Mouse (Mus musculus) small intestine, adult 2 months (tissue): ENCODE results near the gene Gm20388. TPM values are rescaled to one million over a fixed set of nuclear protein-coding genes. Genes with fewer than 3 reads are reported as not detected.

ENCODE experiments used
- H3K27ac ChIP-seq: fragments of 200-500 bp; 2 replicates; pipeline ENCODE4 v1.5.1; 2012; ENCODE audit warnings: low read depth, low read length, control low read depth, inconsistent platforms; ENCODE audit not compliant: insufficient read depth
- H3K27me3 ChIP-seq: fragments of 200-500 bp; 2 replicates; pipeline ENCODE4 v1.6.1; 2012; ENCODE audit warnings: mild to moderate bottlenecking, moderate library complexity, low read length, inconsistent platforms; ENCODE audit not compliant: control insufficient read depth, insufficient read depth
- H3K36me3 ChIP-seq: fragments of 200-500 bp; 2 replicates; pipeline ENCODE4 v1.6.1; 2012; ENCODE audit warnings: mild to moderate bottlenecking, low read length, control low read depth, inconsistent platforms; ENCODE audit not compliant: control insufficient read depth, insufficient read depth
- H3K4me1 ChIP-seq: fragments of 200-500 bp; 2 replicates; pipeline ENCODE4 v1.6.1; 2012; ENCODE audit warnings: low read length, inconsistent platforms, mixed read lengths; ENCODE audit not compliant: control insufficient read depth, insufficient read depth, insufficient read length
- H3K4me3 ChIP-seq: fragments of 200-500 bp; 2 replicates; pipeline ENCODE4 v1.5.1; 2012; ENCODE audit warnings: low read depth, mild to moderate bottlenecking, control low read depth, inconsistent platforms, low read length, moderate library complexity
- CTCF ChIP-seq: fragments of 200-500 bp; IDR thresholded peaks from 2 replicates; pipeline ENCODE4 v1.5.1; 2012; ENCODE audit warnings: low read depth, mild to moderate bottlenecking, control low read depth, inconsistent platforms, low read length, moderate library complexity, mixed read lengths; ENCODE audit not compliant: insufficient replicate concordance, insufficient read length; ENCODE audit errors: extremely low read depth
- POLR2A ChIP-seq: fragments of 200-500 bp; IDR thresholded peaks from 2 replicates; pipeline ENCODE4 v1.6.1; 2012; ENCODE audit warnings: low read depth, mild to moderate bottlenecking, control low read depth, inconsistent platforms, low read length, moderate library complexity
- WGBS: fragments of 180-500 bp; shearing (Covaris S2); methylation state at CpG from one replicate; pipeline ENCODE4 v1.1.7; 2018; 5-methylcytosine and 5-hydroxymethylcytosine counted together
- polyA plus RNA-seq: library from polyadenylated mRNA; depleted of rRNA; stranded (reverse); fragments of >200 nt; gene quantifications from 2 replicates; pipeline ENCODE4 v1.2.3, GENCODE M21; 2012

Gene Gm20388
- polyA plus RNA-seq, 1 experiment: 37.3 TPM

DNA sequence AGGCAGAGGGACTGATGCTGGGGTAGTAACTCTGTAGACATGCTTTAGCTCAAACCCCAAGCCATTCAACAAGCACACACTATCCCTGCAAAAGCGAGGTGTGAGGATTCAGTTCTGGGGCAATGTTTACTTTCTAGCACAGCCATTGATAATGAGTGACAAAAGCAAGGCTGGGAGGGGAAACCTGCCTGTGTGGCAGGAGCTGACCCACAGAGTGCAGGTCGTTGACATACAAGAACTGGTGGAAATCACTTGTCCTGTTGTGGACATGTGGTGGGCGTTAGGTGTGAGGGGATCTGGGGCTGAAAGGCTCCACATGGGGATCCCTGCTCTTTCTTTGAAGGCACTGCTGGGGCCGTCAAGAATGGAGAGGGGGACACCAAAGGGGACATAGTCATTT, 4141.9 kb downstream of the Gm20388 start:
- H3K36me3 ChIP-seq: peaks cover 14% of the 10 kb centered on the region
- H3K27me3 ChIP-seq: no peaks in the 10 kb centered on the region
- H3K4me3 ChIP-seq: no peak overlapping the region
- TF ChIP-seq POLR2A (no peak), CTCF (no peak)
- no peak overlapping the region for H3K27ac ChIP-seq
- no peaks in the 10 kb centered on the region for H3K4me1 ChIP-seq
- WGBS: 52% methylated on average over 4 of the region's 4 CpGs

DNA sequence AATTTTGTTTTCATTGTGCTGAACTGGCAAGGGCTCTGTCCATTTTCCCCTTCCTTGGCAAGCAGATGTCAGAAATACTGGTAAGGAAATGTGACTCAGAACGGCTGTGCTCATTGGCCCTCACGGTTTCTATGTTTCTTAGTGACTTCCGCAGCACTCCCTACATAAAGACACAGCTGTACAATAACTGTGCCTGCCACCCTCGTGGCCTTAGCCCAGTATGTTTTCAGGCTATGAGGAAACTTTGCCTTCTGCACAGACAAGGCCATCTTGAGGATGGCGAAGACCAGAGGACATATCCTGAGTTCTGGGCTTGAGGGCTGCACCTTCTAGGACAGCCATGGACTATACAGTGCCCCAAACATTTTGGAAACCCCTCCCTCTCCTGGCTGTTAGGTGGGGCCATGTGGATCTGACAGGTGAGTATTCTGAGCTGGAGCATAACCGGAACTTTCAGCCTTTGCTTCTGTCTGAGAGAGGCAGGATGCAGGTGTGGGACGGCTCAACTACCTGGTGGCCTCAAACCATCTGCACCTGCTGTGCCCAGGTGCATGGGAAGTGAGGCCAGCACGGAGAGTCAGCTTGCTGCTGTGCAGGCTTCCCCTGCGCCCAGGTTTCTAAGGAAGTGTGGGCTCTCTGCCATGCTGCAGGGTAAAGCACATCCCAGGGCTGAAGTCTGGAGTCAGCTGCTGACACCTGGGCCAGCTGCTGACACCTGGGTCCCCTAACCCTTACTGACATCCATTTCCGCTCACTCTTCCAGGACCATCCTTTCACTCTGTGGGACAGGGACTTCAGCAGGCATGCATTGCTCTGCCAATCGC, 4146.4 kb downstream of the Gm20388 start:
- WGBS: 58% methylated on average over 11 of the region's 11 CpGs
- Histone ChIP-seq H3K27me3 (no peaks in the 10 kb centered on the region), H3K36me3 (no peaks in the 10 kb centered on the region), H3K4me1 (no peaks in the 10 kb centered on the region), H3K4me3 (no peak overlapping the region), H3K27ac (no peak overlapping the region)
- TF ChIP-seq POLR2A (no peak), CTCF (no peak)

DNA sequence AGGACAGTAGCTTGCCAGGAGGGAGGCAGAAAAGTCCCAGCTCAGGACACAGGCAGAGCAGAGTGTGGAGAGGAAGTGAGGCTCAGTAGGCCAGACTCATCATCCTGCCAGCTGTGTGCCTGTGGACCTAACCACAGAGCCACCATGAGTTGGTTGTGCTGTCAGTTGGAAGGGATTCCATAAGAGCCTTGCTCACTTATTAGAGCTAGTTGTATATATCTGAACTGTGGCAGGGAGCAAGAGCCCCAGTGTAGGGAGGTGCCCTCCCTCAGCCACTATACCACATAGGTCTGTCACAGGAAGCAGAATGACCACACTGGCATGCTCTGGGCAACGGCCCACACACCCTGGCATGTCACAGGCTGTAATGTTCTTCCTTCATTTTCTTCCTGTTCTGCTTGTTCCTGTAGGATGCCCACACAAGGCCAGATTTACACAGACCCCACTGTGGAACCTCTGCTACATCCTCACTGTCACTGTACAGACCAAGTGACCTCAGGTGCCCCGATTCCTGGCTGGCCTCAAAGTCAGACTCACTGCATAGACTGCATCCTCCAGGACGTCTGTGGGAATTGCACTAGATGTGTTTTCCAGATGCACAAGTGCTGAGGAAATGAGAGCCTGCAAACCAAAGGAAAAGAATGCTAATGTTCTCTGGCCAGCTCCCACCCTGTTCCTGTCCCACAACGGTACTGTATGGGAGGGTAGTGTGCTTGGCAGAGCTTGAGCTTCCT, 4155.9 kb downstream of the Gm20388 start:
- Histone ChIP-seq H3K27me3 (no peaks in the 10 kb centered on the region), H3K4me3 (no peak overlapping the region), H3K27ac (no peak overlapping the region), H3K4me1 (no peaks in the 10 kb centered on the region), H3K36me3 (no peaks in the 10 kb centered on the region)
- 54% methylated on average over 4 of the region's 4 CpGs for WGBS
- TF ChIP-seq CTCF: no peak
- TF ChIP-seq POLR2A: no peak

DNA sequence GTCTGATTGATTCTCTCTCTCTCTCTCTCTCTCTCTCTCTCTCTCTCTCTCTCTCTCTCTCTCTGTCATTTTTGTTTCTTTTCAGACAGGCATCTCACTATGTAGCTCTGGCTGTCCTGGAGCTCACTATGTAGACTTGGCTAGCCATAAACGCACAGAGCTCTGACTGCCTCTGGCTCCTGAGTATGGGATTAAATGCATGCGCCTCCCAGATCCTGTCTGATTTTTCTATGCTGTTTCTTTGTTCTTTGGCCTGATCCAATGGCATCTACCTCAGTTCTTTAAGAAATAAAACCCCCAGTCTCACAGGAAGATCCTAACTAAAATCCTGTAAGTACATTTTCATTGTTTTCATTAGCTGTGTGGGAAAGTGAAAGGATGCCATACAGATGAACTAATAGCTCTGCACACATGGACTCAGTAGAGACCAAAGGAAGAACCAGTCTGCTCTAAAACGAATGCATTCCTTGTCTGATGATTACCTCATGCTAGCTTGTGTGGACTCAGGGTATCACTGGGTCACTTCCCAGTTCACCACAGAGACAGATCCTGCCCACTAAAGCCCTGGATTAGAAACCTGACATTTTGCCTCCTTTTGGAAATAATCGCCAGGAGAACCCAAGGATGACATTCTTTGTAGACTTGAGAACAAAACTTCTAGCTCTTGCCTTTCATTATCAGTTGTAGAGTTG, 4156.6 kb downstream of the Gm20388 start:
- 64% methylated on average over 4 of the region's 4 CpGs for WGBS
- no peaks in the 10 kb centered on the region for H3K4me1 ChIP-seq
- no peak overlapping the region for H3K27ac ChIP-seq
- no peaks in the 10 kb centered on the region for H3K36me3 ChIP-seq
- no peak overlapping the region for H3K4me3 ChIP-seq
- TF ChIP-seq POLR2A (no peak), CTCF (no peak)
- H3K27me3 ChIP-seq: no peaks in the 10 kb centered on the region

DNA sequence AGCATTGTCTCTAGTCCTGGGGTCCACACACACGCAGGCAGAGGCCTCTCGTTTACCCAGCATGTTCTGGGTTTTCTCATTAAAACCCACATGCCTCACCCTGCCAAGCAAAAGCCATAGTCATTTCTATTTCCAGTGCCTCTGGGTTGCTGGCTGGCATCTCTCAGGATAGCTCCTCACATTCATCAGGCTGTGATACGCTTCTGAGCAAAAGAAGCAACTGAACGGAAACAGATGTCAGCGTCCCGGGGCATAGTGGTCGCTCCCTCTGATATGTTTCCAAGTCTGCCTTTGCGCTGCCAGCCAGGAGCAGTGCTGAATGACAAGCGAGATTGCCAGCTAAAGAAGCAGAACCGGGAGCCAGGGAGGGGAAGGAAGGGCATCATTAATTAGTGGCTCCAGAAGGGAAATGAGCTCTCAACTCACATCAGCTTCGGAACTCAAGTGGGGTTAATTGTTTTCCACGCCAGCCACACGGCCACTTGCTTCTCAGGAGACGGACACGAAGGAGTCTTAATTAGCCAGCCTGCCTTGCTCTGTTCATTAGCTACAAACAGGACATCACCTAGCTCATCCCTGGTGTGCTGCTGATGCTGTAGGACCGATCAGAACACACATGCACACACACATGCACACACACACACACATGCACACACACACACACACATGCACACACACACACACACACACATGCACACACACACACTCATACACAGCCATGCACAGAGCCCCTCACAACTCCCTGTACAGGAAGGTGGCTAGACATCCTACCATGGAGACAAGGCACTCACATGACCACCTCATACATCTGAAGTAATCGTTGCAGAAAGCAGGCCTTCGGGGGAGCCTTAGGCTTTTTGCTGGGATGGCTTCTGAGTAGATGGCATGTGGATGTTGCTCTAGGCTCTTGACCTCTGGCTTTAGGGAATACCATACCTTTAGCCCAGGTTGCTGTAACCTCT, 4160.0 kb downstream of the Gm20388 start:
- 61% methylated on average over 18 of the region's 18 CpGs for WGBS
- H3K4me1 ChIP-seq: no peaks in the 10 kb centered on the region
- no peaks in the 10 kb centered on the region for H3K27me3 ChIP-seq
- TF ChIP-seq POLR2A (no peak), CTCF (no peak)
- H3K4me3 ChIP-seq: no peak overlapping the region
- no peak overlapping the region for H3K27ac ChIP-seq
- H3K36me3 ChIP-seq: no peaks in the 10 kb centered on the region

DNA sequence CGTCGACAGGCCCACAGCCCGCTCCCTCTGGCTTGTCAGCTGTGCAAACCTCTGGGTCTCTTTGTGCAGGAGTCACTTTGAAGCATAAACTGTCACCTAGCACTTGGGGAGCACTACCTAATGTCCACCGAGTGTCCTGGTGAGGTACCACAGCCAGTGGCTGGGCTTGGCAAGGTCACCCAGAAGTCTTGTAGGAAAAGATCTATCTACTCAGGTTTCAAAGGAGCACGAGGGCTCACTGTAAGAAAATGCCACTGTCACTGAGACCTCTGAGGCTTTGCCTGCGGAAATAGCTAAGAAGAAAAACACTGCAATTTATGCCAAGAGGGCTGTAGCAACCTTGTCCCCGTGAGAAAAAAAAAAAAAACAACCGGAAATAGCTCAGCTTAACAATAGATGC, 4165.3 kb downstream of the Gm20388 start:
- Histone ChIP-seq H3K27me3 (no peaks in the 10 kb centered on the region), H3K36me3 (no peaks in the 10 kb centered on the region), H3K27ac (no peak overlapping the region), H3K4me1 (no peaks in the 10 kb centered on the region), H3K4me3 (no peak overlapping the region)
- WGBS: 69% methylated on average over 8 of the region's 8 CpGs
- TF ChIP-seq CTCF: no peak
- no peak for TF ChIP-seq POLR2A
